Mouse (Mus musculus) urinary bladder, postnatal 14 days (tissue): Measurements from ENCODE around the gene Btd.

Experiments
- DNase-seq: peaks from one replicate; pipeline ENCODE4 v3.0.0; 2021; ENCODE audit warnings: low spot score

Gene Btd

DNA sequence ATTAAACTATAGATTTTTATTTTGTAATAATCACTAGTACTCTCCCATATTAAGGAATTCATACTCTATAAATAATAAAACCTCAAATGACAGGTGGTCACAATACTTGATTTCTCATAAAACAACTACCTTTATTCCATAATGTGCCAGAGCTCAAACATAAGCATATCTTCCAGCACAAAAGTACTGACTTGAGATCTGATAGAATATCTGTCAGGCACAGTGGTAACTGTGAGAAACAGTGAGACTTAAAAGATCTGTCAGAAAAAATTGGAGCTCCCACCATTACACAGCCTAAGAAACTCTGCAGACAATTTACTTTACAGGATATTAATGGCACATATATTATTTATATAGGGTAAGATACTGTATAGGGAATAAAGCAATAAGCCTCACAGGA is 74.8 kb downstream of the Btd start:
- no peak for DNase-seq

DNA sequence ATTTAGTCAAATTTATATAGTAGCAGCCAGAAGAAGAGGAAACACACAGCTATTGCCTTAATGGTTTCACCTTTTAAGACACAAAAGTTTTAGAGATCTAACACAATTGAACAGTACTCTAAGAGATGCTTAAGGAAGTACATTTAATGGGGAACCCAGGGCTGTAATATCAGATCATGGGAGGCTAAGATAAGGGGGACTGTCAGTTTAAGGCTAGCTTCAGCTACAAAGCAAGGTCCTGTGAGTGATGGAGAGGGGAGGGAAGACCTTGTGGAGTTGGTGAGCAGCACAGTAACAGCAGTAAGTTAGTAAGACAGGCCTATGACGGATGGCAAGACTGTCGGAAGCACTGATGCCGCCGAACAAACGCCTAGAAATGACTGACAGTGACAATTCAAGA is 76.5 kb downstream of the Btd start:
- no peak for DNase-seq
